Mouse (Mus musculus) CH12.LX (cell line): ENCODE results near the gene Gse1. TPM values are rescaled to one million over a fixed set of nuclear protein-coding genes. Genes with fewer than 3 reads are reported as not detected.

Source experiments
- DNase-seq: peaks from one replicate; pipeline ENCODE4 v3.0.0-alpha.2; 2013; ENCODE audit errors: extremely low read depth
- H3K27ac ChIP-seq: 2 replicates; pipeline ENCODE4 v1.5.1; 2012; ENCODE audit warnings: low read depth, mild to moderate bottlenecking, control low read depth, moderate library complexity; ENCODE audit not compliant: insufficient read depth
- H3K27me3 ChIP-seq: replicated peaks from 2 replicates; pipeline ENCODE3; 2012; ENCODE audit warnings: inconsistent platforms
- H3K36me3 ChIP-seq, 2 experiments: replicated peaks in 1 of 2; 2 replicates each; pipeline versions ENCODE3 to v1.6.1; 2012; ENCODE audit warnings: inconsistent platforms in 1 of 2, low read length in 1 of 2, mild to moderate bottlenecking in 1 of 2, mixed read lengths in 1 of 2, moderate library complexity in 1 of 2; ENCODE audit not compliant: control insufficient read depth in 1 of 2, insufficient read depth in 1 of 2
- H3K4me1 ChIP-seq, 2 experiments: 2 replicates each; pipeline ENCODE4 v1.6.1; 2012; ENCODE audit warnings: inconsistent platforms in 1 of 2, moderate library complexity in 1 of 2; ENCODE audit not compliant: insufficient read depth in 2 of 2, control insufficient read depth in 1 of 2
- H3K4me2 ChIP-seq: 2 replicates; pipeline ENCODE4 v1.6.1; 2012; ENCODE audit warnings: low read depth, mild to moderate bottlenecking, control low read depth; ENCODE audit not compliant: poor library complexity, insufficient read depth, severe bottlenecking
- H3K4me3 ChIP-seq, 3 experiments: fragments of 150-350 bp in 1 of 3; sonication (generic) in 1 of 3; replicated peaks in 1 of 3; 2 replicates each; pipeline versions ENCODE3 to v1.5.1; 2011 to 2012; ENCODE audit warnings: low read depth in 2 of 3, low read length in 2 of 3, mild to moderate bottlenecking in 2 of 3, moderate library complexity in 2 of 3, control low read depth in 1 of 3, improper control_type of control experiment in 1 of 3, inconsistent platforms in 1 of 3, mixed read lengths in 1 of 3; ENCODE audit not compliant: poor library complexity in 1 of 3
- H3K79me2 ChIP-seq: replicated peaks from 2 replicates; pipeline ENCODE4 v1.6.1; 2012; ENCODE audit warnings: mild to moderate bottlenecking, moderate library complexity; ENCODE audit not compliant: control insufficient read depth, poor library complexity, insufficient read depth, severe bottlenecking; ENCODE audit errors: extremely low read depth
- H3K9ac ChIP-seq: 2 replicates; pipeline ENCODE4 v1.6.1; 2012; ENCODE audit warnings: low read depth, mild to moderate bottlenecking, control low read depth, moderate library complexity; ENCODE audit not compliant: insufficient read depth
- H3K9me3 ChIP-seq: replicated peaks from 2 replicates; pipeline ENCODE3; 2012; ENCODE audit warnings: low read length, inconsistent platforms, mixed read lengths
- CHD1 ChIP-seq: IDR thresholded peaks from 2 replicates; pipeline ENCODE4 v1.6.1; 2012; ENCODE audit warnings: low read depth, low read length, improper control_type of control experiment, inconsistent platforms
- CHD2 ChIP-seq: IDR thresholded peaks from 2 replicates; pipeline ENCODE4 v1.6.1; 2011; ENCODE audit warnings: low read length, improper control_type of control experiment
- E2F4 ChIP-seq: IDR thresholded peaks from 2 replicates; pipeline ENCODE4 v1.6.1; 2011; ENCODE audit warnings: low read depth, low read length, improper control_type of control experiment; ENCODE audit not compliant: insufficient replicate concordance
- JUND ChIP-seq: conservative IDR thresholded peaks from 2 replicates; pipeline ENCODE4 v1.6.1; 2011; ENCODE audit warnings: low read depth, low read length, improper control_type of control experiment
- MAFK ChIP-seq: IDR thresholded peaks from 2 replicates; pipeline ENCODE4 v1.6.1; 2011; ENCODE audit warnings: low read length, improper control_type of control experiment; ENCODE audit not compliant: insufficient replicate concordance
- MAZ ChIP-seq: IDR thresholded peaks from 2 replicates; pipeline ENCODE4 v1.6.1; 2012; ENCODE audit warnings: low read depth, mild to moderate bottlenecking, inconsistent platforms, low read length, improper control_type of control experiment, moderate library complexity
- MEF2A ChIP-seq: IDR thresholded peaks from 2 replicates; pipeline ENCODE4 v1.6.1; 2014; ENCODE audit warnings: low read depth, mild to moderate bottlenecking, inconsistent platforms, low read length, improper control_type of control experiment, borderline replicate concordance
- MXI1 ChIP-seq: IDR thresholded peaks from 2 replicates; pipeline ENCODE4 v1.6.1; 2011; ENCODE audit warnings: mild to moderate bottlenecking, low read depth, low read length, improper control_type of control experiment
- NRF1 ChIP-seq: IDR thresholded peaks from 2 replicates; pipeline ENCODE4 v1.6.1; 2014; ENCODE audit warnings: low read depth, mild to moderate bottlenecking, inconsistent platforms, low read length, improper control_type of control experiment, moderate library complexity
- RAD21 ChIP-seq: IDR thresholded peaks from 2 replicates; pipeline ENCODE4 v1.6.1; 2011; ENCODE audit warnings: low read depth, mild to moderate bottlenecking, low read length, improper control_type of control experiment, moderate library complexity
- SIN3A ChIP-seq: IDR thresholded peaks from 2 replicates; pipeline ENCODE4 v1.6.1; 2012; ENCODE audit warnings: low read length, improper control_type of control experiment, inconsistent platforms
- SMC3 ChIP-seq: IDR thresholded peaks from 2 replicates; pipeline ENCODE4 v1.6.1; 2011; ENCODE audit warnings: low read depth, low read length, improper control_type of control experiment
- USF2 ChIP-seq: conservative IDR thresholded peaks from 2 replicates; pipeline ENCODE4 v1.6.1; 2011; ENCODE audit warnings: low read depth, low read length, improper control_type of control experiment
- ZKSCAN1 ChIP-seq: IDR thresholded peaks from 2 replicates; pipeline ENCODE4 v1.6.1; 2012; ENCODE audit warnings: low read depth, inconsistent platforms, low read length, improper control_type of control experiment, borderline replicate concordance
- ZMIZ1 ChIP-seq: IDR thresholded peaks from 2 replicates; pipeline ENCODE4 v1.6.1; 2012; ENCODE audit warnings: low read depth, mild to moderate bottlenecking, inconsistent platforms, low read length, improper control_type of control experiment
- ZNF384 ChIP-seq: IDR thresholded peaks from 2 replicates; pipeline ENCODE4 v1.6.1; 2012; ENCODE audit warnings: low read depth, low read length, improper control_type of control experiment, inconsistent platforms
- dilution Hi-C: fragments of 300-500 bp; cut with MboI; formaldehyde crosslinking; loops from 2 replicates; pipeline ENCODE4 v1.14.3; 2020; ENCODE audit warnings: low sequenced_read_pairs; ENCODE audit not compliant: extremely low pct_unique_long_range_greater_than_20kb, extremely low pct_ligation_motif_present
- in situ Hi-C: fragments of 300-500 bp; cut with MboI; formaldehyde crosslinking; loops from 3 replicates; pipeline ENCODE4 v1.14.3; 2019; ENCODE audit warnings: low sequenced_read_pairs, low pct_ligation_motif_present, low pct_unique_long_range_greater_than_20kb, mixed read lengths
- polyA plus RNA-seq: library from polyadenylated mRNA; unstranded; fragments of >175 nt; gene quantifications from 2 replicates; pipeline ENCODE4 v1.2.1, GENCODE M21; 2012; ENCODE audit warnings: low read depth; ENCODE audit not compliant: insufficient read length
- total RNA-seq, 2 experiments: library from RNA; depleted of rRNA; stranded (reverse); fragments of 300-350 nt in 1 of 2; fragments of >200 nt in 1 of 2; gene quantifications; 2 replicates each; pipeline ENCODE4 v1.2.3; 2012 to 2014

Gse1 gene
- total and polyA plus RNA-seq, 3 experiments, result 1.3 to 9.8 (median 8.5) TPM

GRCm38 (mm10) chr8:120525135-120525534, 296.9 kb downstream of the Gse1 start:
- Histone ChIP-seq H3K27me3 (no peaks in the 10 kb centered on the region), H3K79me2 (peaks cover 37% of the 10 kb centered on the region), H3K27ac (no peak overlapping the region), H3K9me3 (no peaks in the 10 kb centered on the region), H3K4me2 (no peak overlapping the region), H3K4me1 (peaks cover 40 to 56% of the 10 kb centered on the region in 2 experiments), H3K9ac (no peak overlapping the region), H3K36me3 (peaks cover 3 to 35% of the 10 kb centered on the region in 2 experiments), H3K4me3 (no peak overlapping the region)
- TF ChIP-seq JUND, result no peak
- no peak for TF ChIP-seq E2F4
- no peak for TF ChIP-seq ZKSCAN1
- no peak for TF ChIP-seq SMC3
- TF ChIP-seq RAD21, result no peak
- TF ChIP-seq MXI1, result no peak
- no peak for TF ChIP-seq MAZ
- TF ChIP-seq ZMIZ1, result no peak
- no peak for TF ChIP-seq MAFK
- TF ChIP-seq CHD1, result no peak
- no peak for TF ChIP-seq CHD2
- TF ChIP-seq USF2, result no peak
- no peak for TF ChIP-seq ZNF384
- no peak for TF ChIP-seq MEF2A
- DNase-seq, result no peak
- in situ Hi-C loops, result no loop called here
- dilution Hi-C loops, result no loop called here

GRCm38 (mm10) chr8:120525832-120526231, 297.6 kb downstream of the Gse1 start:
- H3K9me3 ChIP-seq, result no peaks in the 10 kb centered on the region
- H3K36me3 ChIP-seq, result peaks cover 3 to 28% of the 10 kb centered on the region in 2 experiments
- peak overlapping the region in 1 of 3 experiments; percentile 10 for H3K4me3 ChIP-seq
- H3K9ac ChIP-seq, result no peak overlapping the region
- no peak for DNase-seq
- no peak for TF ChIP-seq SIN3A
- TF ChIP-seq NRF1, result no peak
- peak; percentile 7; the same call in 1 of the 2 replicates for TF ChIP-seq MEF2A
- TF ChIP-seq, all 38 proteins: peak for 1
- Histone ChIP-seq H3K4me2 (no peak overlapping the region), H3K4me1 (peaks cover 40 to 51% of the 10 kb centered on the region in 2 experiments), H3K79me2 (peaks cover 33% of the 10 kb centered on the region), H3K27ac (no peak overlapping the region), H3K27me3 (no peaks in the 10 kb centered on the region)
- in situ Hi-C loops, result no loop called here
- dilution Hi-C loops, result no loop called here
